Mouse (Mus musculus): ENCODE data around the gene Iqcj.

- TF ChIP-seq POLR2A (IDR thresholded peaks at IDR 0.05; ENCODE audit: extremely low read depth, insufficient read depth, low read length): no peak
- TF ChIP-seq CTCF (IDR thresholded peaks at IDR 0.05; ENCODE audit: low read depth, low read length): no peak
Measured at GRCm38 (mm10) chr3:68064731-68065130, 172.7 kb downstream of the Iqcj start, which contains the start of gene Schip1.
